Mouse (Mus musculus) bone marrow, adult 2 months (tissue): ENCODE measurements around the gene Atp12a.

Experiments used
- CTCF ChIP-seq: fragments of 200-500 bp; IDR thresholded peaks from 2 replicates; pipeline ENCODE4 v1.5.1; 2011; ENCODE audit warnings: low read length, control low read depth; ENCODE audit not compliant: control insufficient read depth, insufficient read depth
- POLR2A ChIP-seq: fragments of 200-500 bp; IDR thresholded peaks from 2 replicates; pipeline ENCODE4 v1.6.1; 2011; ENCODE audit warnings: low read depth, mild to moderate bottlenecking, control low read depth, low read length, borderline replicate concordance; ENCODE audit not compliant: control insufficient read depth

GRCm38 (mm10) chr14:56325038-56325437, 39.8 kb upstream of the Atp12a start:
- TF ChIP-seq CTCF (no peak), POLR2A (no peak)
